8 mouse cellular contexts compared by ENCODE assay signal in the genomic region with DNA sequence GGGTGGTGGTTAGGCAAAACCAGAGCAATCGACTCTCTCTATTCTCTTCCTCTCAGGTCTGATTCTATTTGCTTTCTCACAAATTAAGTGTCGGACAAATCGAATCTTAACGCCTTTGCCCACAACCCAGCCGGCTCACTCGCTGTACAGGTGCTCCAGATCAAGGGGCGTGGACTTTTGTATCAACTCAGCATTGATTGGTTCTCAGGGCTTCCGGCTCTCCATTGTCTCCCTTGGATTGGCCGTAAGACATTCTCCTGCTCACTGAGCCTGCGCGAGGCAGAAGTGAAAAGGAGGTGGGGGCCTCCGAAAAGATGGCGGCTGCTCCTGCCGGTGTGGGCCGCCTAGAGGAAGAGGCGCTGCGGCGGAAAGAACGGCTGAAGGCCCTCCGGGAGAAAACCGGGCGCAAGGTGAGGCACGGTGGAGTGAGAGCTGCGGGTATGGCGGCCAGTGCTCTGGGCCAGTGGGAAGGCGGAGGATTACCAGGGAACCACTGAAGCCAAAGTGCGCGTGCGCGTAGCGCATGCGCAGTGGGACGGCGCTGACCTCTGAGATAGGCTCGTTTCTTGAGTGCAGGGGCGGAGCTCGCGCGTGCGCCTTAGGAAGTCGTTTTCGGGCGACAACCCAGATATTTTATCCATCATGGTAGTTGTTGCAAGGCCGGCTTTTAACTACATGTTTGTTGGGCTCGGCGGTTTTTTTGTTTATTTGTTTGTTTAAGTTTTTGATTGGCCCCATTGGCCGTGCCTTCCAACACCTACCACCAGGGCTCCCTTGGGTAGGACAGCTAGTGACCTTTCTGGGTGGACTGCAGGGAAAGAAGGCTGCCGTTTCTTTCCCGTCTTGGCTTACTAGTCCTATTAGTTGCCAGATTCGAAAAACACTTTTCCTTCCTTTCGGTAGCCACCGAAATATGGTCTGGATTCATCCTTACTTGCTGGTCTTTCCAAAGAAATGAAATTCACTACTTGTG. TPM values are rescaled to one million over a fixed set of nuclear protein-coding genes. Genes with fewer than 3 reads are reported as not detected.
DNase-seq lines count a peak whose midpoint lies in the region; ATAC-seq and TF ChIP-seq lines count a peak whose summit lies in the region.

TSS of gene Ccdc12 (plus strand) at position 255 of the 973 bp plus-strand sequence.

- peak within 1 kb of the TSS; percentile 99 for H3K9ac ChIP-seq in ES-E14 (ENCODE audit: insufficient read depth, low read depth, low read length, poor library complexity, severe bottlenecking)
- peak within 1 kb of the TSS; percentile 80 for H3K9ac ChIP-seq in forebrain, embryonic 15.5 days (replicated peaks)

- DNase-seq in ES-E14 (ENCODE audit: low read depth, low spot score), result peak; percentile 94
- DNase-seq in cerebellum, adult 11-12 months, result peak; percentile 97
- peak; percentile 93 for DNase-seq in heart, postnatal 25 days (ENCODE audit: low spot score)
- DNase-seq in layer of hippocampus, adult 18-20 months (ENCODE audit: low spot score in 2 of 2), result peak; percentile 95 to 97
- peak; percentile 96 for DNase-seq in lung, adult 2 months
- peak; percentile 89 to 96 for DNase-seq in thymus, adult 18-20 months

- in situ Hi-C loops in ES-E14 (cut with MboI; ENCODE audit: low sequenced_read_pairs in 2 of 2, unreplicated experiment in 2 of 2), result no loop called here

- TF ChIP-seq CTCF in lung, adult 2 months (IDR thresholded peaks at IDR 0.05; ENCODE audit: insufficient read depth, low read length), result 0 out of 2 replicates have a peak, but pooled peaks have one; percentile 16

- H3K27ac ChIP-seq in ES-E14 (ENCODE audit: insufficient read depth, low read depth, low read length, poor library complexity, severe bottlenecking), result peak within 1 kb of the TSS; percentile 91
- peak within 1 kb of the TSS; percentile 96 for H3K27ac ChIP-seq in forebrain, embryonic 15.5 days (replicated peaks)

- TF ChIP-seq POLR2A in lung, adult 2 months (IDR thresholded peaks at IDR 0.05; ENCODE audit: borderline replicate concordance, extremely low read depth, low read depth, low read length), result peak; percentile 66

- no peaks in the 10 kb centered on the region for H3K9me3 ChIP-seq in ES-E14 (ENCODE audit: control insufficient read depth, insufficient read depth, low read depth, low read length)
- H3K9me3 ChIP-seq in forebrain, embryonic 15.5 days, result no peaks in the 10 kb centered on the region

- peak within 1 kb of the TSS; percentile 58 for H3K4me2 ChIP-seq in forebrain, embryonic 15.5 days (replicated peaks)

- WGBS in forebrain, embryonic 15.5 days, result under 1% methylated on average over 52 of the region's 52 CpGs
- under 1% methylated on average over 52 of the region's 52 CpGs for WGBS in lung, adult 2 months

- ATAC-seq in forebrain, embryonic 15.5 days (replicated peaks), result peak; percentile 98
- peak; percentile 75 for ATAC-seq in neutrophil, adult 5-6 weeks (ENCODE audit: extremely low read depth, insufficient number of reproducible peaks, low FRiP score, poor library complexity, severe bottlenecking)

- intact Hi-C loops in heart, postnatal 25 days (cut with DNase I), result loop anchor here (2.0 kb wide), 1 partner anchor 14 kb away; no protein-coding TSS in a partner anchor

- H3K4me3 ChIP-seq in ES-E14 (ENCODE audit: insufficient read depth in 1 of 2, low read depth in 1 of 2, low read length in 2 of 2, poor library complexity in 1 of 2, severe bottlenecking in 1 of 2), result peak within 1 kb of the TSS; percentile 76 to 86
- H3K4me3 ChIP-seq in forebrain, embryonic 15.5 days, result peak within 1 kb of the TSS; percentile 74
- peak within 1 kb of the TSS; percentile 99 for H3K4me3 ChIP-seq in lung, adult 2 months (replicated peaks; ENCODE audit: extremely low read depth, low read depth, low read length)

- peaks cover 6 to 31% of the 10 kb centered on the region in 2 experiments; a peak in 2 of 4 replicates for H3K4me1 ChIP-seq in ES-E14 (ENCODE audit: control insufficient read depth in 2 of 2, insufficient read depth in 2 of 2, low read length in 2 of 2, poor library complexity in 1 of 2)
- peaks cover 61% of the 10 kb centered on the region for H3K4me1 ChIP-seq in forebrain, embryonic 15.5 days
- H3K4me1 ChIP-seq in lung, adult 2 months (ENCODE audit: control insufficient read depth, insufficient read depth, low read length), result peaks cover 22% of the 10 kb centered on the region

- peaks cover 12% of the 10 kb centered on the region; the same call in 1 of the 2 replicates for H3K27me3 ChIP-seq in forebrain, embryonic 15.5 days

- 0 out of 2 replicates have a peak, but pooled peaks cover 4% of the 10 kb centered on the region for H3K36me3 ChIP-seq in ES-E14 (ENCODE audit: control insufficient read depth, insufficient read depth, low read length, poor library complexity, severe bottlenecking)
- H3K36me3 ChIP-seq in forebrain, embryonic 15.5 days, result no peaks in the 10 kb centered on the region

TF ChIP-seq in ES-E14, 5 proteins besides CTCF, POLR2A, EP300 and RAD21:
- TF ChIP-seq HCFC1 (IDR thresholded peaks at IDR 0.05; ENCODE audit: borderline replicate concordance, insufficient read depth, low read length), result peak; percentile 77
- peak; percentile 44; the same call in 1 of the 2 replicates for TF ChIP-seq CHD2 (IDR thresholded peaks at IDR 0.05; ENCODE audit: low read depth, low read length)
- TF ChIP-seq ZC3H11A (IDR thresholded peaks at IDR 0.05; ENCODE audit: borderline replicate concordance, low read depth, low read length), result no peak
TF ChIP-seq in ES-E14: peak in this region for 2.

RNA-seq across cellular contexts. Expression of gene Ccdc12, which starts in this region (rescaled TPM):
- 79.9 and 82.2 TPM in 2 replicates for total RNA-seq in ES-E14 (2012; rRNA removed)
- polyA plus RNA-seq in forebrain, embryonic 15.5 days (2015; fragmentation: Nextera tagmentation; extraction: Ambion mirVana), result 120 and 130 TPM in 2 replicates
- total RNA-seq in heart, postnatal 25 days (2021), result 10 to 100 TPM; 61.6 to 66.8 TPM
- 10 to 100 TPM; 50.9 to 62.8 TPM for total RNA-seq in layer of hippocampus, adult 18-20 months (2021)
- 101 and 124 TPM in 2 replicates for polyA plus RNA-seq in lung, adult 2 months (2012; rRNA removed)
- 123 and 125 TPM in 2 replicates for total RNA-seq in neutrophil, adult 5-6 weeks (2017)

Comparison
In these comparisons a context has a peak if more than half of its experiments do, and no peak if none do; other contexts are left out.
1. Peak in every context shown above with its lines: DNase-seq, ATAC-seq, H3K4me3 ChIP-seq and H3K27ac ChIP-seq.